Mouse (Mus musculus): Measurements from ENCODE around the gene Rela. TPM values are rescaled to one million over a fixed set of nuclear protein-coding genes. Genes with fewer than 3 reads are reported as not detected.
A peak's percentile ranks its signal among the peaks of the same experiment; 100 is the strongest.

Rela gene
- total and polyA plus RNA-seq, 3 experiments: 12.1 to 51.9 (median 21.0) TPM

GRCm38 (mm10) chr19:5688200-5689087 lies 51.2 kb downstream of the Rela start, which contains the start of the genes Map3k11 and Pcnx3 (continued):
- TF ChIP-seq ZMIZ1 (IDR thresholded peaks at IDR 0.05; ENCODE audit: low read depth, low read length) (peak; percentile 52; the same call in 1 of the 2 replicates), NRF1 (IDR thresholded peaks at IDR 0.05; ENCODE audit: low read depth, low read length) (peak; percentile 95), JUND (conservative IDR thresholded peaks at IDR 0.05; ENCODE audit: low read depth, low read length) (no peak), ELF1 (IDR thresholded peaks at IDR 0.05; ENCODE audit: low read depth, low read length) (peak; percentile 95), KAT2A (IDR thresholded peaks at IDR 0.05; ENCODE audit: insufficient replicate concordance, low read length) (peak; percentile 94), RCOR1 (conservative IDR thresholded peaks at IDR 0.05; ENCODE audit: low read depth, low read length) (no peak), MEF2A (IDR thresholded peaks at IDR 0.05; ENCODE audit: borderline replicate concordance, low read depth, low read length) (no peak), MAFK (IDR thresholded peaks at IDR 0.05; ENCODE audit: insufficient replicate concordance, low read length) (no peak), IRF4 (IDR thresholded peaks at IDR 0.05; ENCODE audit: low read depth, low read length) (peak; percentile 34; the same call in 1 of the 2 replicates)

DNA sequence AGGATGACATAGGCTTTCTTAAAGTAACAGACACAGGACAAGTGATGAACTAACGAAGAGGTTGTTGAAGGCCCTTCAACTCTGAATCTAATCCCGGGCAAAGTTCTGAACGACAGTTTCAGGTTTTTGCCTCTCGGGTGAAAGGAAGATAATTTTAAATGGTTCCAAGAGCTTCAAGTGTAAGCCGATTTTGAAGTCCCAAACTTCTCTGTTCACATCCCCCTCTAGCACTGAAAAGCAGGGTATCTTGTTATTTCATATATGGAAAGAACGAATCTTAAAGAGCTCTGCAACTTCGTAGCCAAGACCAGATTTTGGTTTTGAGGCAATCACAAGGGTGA lies 51.8 kb downstream of the Rela start:
- Histone ChIP-seq H3K79me2 (replicated peaks; ENCODE audit: control insufficient read depth, extremely low read depth, insufficient read depth, poor library complexity, severe bottlenecking) (peaks cover 35% of the 10 kb centered on the region), H3K9me3 (replicated peaks; ENCODE audit: low read length) (no peaks in the 10 kb centered on the region), H3K9ac (ENCODE audit: insufficient read depth, low read depth) (peak overlapping the region; percentile 62), H3K4me2 (ENCODE audit: insufficient read depth, low read depth, poor library complexity, severe bottlenecking) (peak overlapping the region; percentile 75), H3K36me3 (replicated peaks in 1 of 2; ENCODE audit: control insufficient read depth in 1 of 2, insufficient read depth in 1 of 2, low read length in 1 of 2) (peaks cover 43 to 67% of the 10 kb centered on the region in 2 experiments), H3K4me1 (ENCODE audit: control insufficient read depth in 1 of 2, insufficient read depth in 2 of 2) (peaks cover 25 to 40% of the 10 kb centered on the region in 2 experiments), H3K27ac (ENCODE audit: insufficient read depth, low read depth) (peak overlapping the region; percentile 79), H3K4me3 (replicated peaks in 1 of 3; ENCODE audit: low read depth in 2 of 3, low read length in 2 of 3, poor library complexity in 1 of 3) (peak overlapping the region; percentile 81 to 95 (median 83)), H3K27me3 (replicated peaks) (no peaks in the 10 kb centered on the region)
- in situ Hi-C loops (cut with MboI; ENCODE audit: low pct_ligation_motif_present, low pct_unique_long_range_greater_than_20kb, low sequenced_read_pairs) (no loop called here), dilution Hi-C loops (cut with MboI; ENCODE audit: extremely low pct_ligation_motif_present, extremely low pct_unique_long_range_greater_than_20kb, low sequenced_read_pairs) (no loop called here)
- DNase-seq (ENCODE audit: extremely low read depth): no peak
- TF ChIP-seq SIN3A (IDR thresholded peaks at IDR 0.05; ENCODE audit: low read length) (no peak; the same call in 1 of the 2 replicates), JUN (IDR thresholded peaks at IDR 0.05; ENCODE audit: insufficient read depth, low read depth, low read length) (no peak; the same call in 1 of the 2 replicates), KAT2A (IDR thresholded peaks at IDR 0.05; ENCODE audit: insufficient replicate concordance, low read length) (no peak), ELF1 (IDR thresholded peaks at IDR 0.05; ENCODE audit: low read depth, low read length) (no peak), MEF2A (IDR thresholded peaks at IDR 0.05; ENCODE audit: borderline replicate concordance, low read depth, low read length) (peak; percentile 61; the same call in 1 of the 2 replicates), SMC3 (IDR thresholded peaks at IDR 0.05; ENCODE audit: low read depth, low read length) (no peak), EP300 (IDR thresholded peaks at IDR 0.05; ENCODE audit: low read length) (peak; percentile 41), USF1 (IDR thresholded peaks at IDR 0.05; ENCODE audit: low read depth, low read length) (no peak), ZC3H11A (IDR thresholded peaks at IDR 0.05; ENCODE audit: low read depth, low read length) (no peak), UBTF (IDR thresholded peaks at IDR 0.05; ENCODE audit: low read depth, low read length) (0 out of 2 replicates have a peak, but pooled peaks have one; percentile 32), RAD21 (IDR thresholded peaks at IDR 0.05; ENCODE audit: low read depth, low read length) (no peak), MAZ (IDR thresholded peaks at IDR 0.05; ENCODE audit: low read depth, low read length) (no peak), CHD2 (IDR thresholded peaks at IDR 0.05; ENCODE audit: low read length) (no peak), NELFE (IDR thresholded peaks at IDR 0.05; ENCODE audit: low read depth, low read length) (no peak), PAX5 (IDR thresholded peaks at IDR 0.05; ENCODE audit: low read length) (no peak), RCOR1 (conservative IDR thresholded peaks at IDR 0.05; ENCODE audit: low read depth, low read length) (no peak), TBP (conservative IDR thresholded peaks at IDR 0.05; ENCODE audit: low read depth, low read length) (no peak), MYC (IDR thresholded peaks at IDR 0.05; ENCODE audit: low read depth, low read length) (no peak; the same call in 1 of the 2 replicates), ZMIZ1 (IDR thresholded peaks at IDR 0.05; ENCODE audit: low read depth, low read length) (peak; percentile 33; the same call in 1 of the 2 replicates), BHLHE40 (IDR thresholded peaks at IDR 0.05; ENCODE audit: low read depth, low read length) (no peak), TCF12 (IDR thresholded peaks at IDR 0.05; ENCODE audit: low read depth, low read length) (0 out of 2 replicates have a peak, but pooled peaks have one; percentile 8), MXI1 (IDR thresholded peaks at IDR 0.05; ENCODE audit: low read depth, low read length) (peak; percentile 13; the same call in 1 of the 2 replicates), USF2 (conservative IDR thresholded peaks at IDR 0.05; ENCODE audit: low read depth, low read length) (no peak), ETS1 (conservative IDR thresholded peaks at IDR 0.05; ENCODE audit: low read depth, low read length) (no peak; the same call in 1 of the 2 replicates), NRF1 (IDR thresholded peaks at IDR 0.05; ENCODE audit: low read depth, low read length) (no peak), CTCF (conservative IDR thresholded peaks at IDR 0.05 in 1 of 2, IDR thresholded peaks at IDR 0.05 in 1 of 2; ENCODE audit: low read depth in 2 of 2, low read length in 2 of 2) (no peak), HCFC1 (IDR thresholded peaks at IDR 0.05; ENCODE audit: low read depth, low read length) (no peak), IRF4 (IDR thresholded peaks at IDR 0.05; ENCODE audit: low read depth, low read length) (no peak), POLR2AphosphoS2 (IDR thresholded peaks at IDR 0.05; ENCODE audit: low read depth, low read length) (no peak), ZKSCAN1 (IDR thresholded peaks at IDR 0.05; ENCODE audit: borderline replicate concordance, low read depth, low read length) (no peak), CHD1 (IDR thresholded peaks at IDR 0.05; ENCODE audit: low read depth, low read length) (0 out of 2 replicates have a peak, but pooled peaks have one; percentile 82)

All from CH12.LX (cell line).